Mouse (Mus musculus): Measurements from ENCODE around the gene Cox7a1. TPM values are rescaled to one million over a fixed set of nuclear protein-coding genes. Genes with fewer than 3 reads are reported as not detected.

Gene Cox7a1
- total RNA-seq, 1 experiment = 54.8 TPM

- Histone ChIP-seq H3K9me3 (ENCODE audit: control insufficient read depth, insufficient read depth, low read depth, low read length) (no peaks in the 10 kb centered on the region), H3K4me3 (ENCODE audit: insufficient read depth in 1 of 2, low read depth in 1 of 2, low read length in 2 of 2, poor library complexity in 1 of 2, severe bottlenecking in 1 of 2) (no peak overlapping the region), H3K36me3 (ENCODE audit: control insufficient read depth, insufficient read depth, low read length, poor library complexity, severe bottlenecking) (no peaks in the 10 kb centered on the region), H3K9ac (ENCODE audit: insufficient read depth, low read depth, low read length, poor library complexity, severe bottlenecking) (peak overlapping the region; percentile 58; the same call in 1 of the 2 replicates), H3K4me1 (ENCODE audit: control insufficient read depth in 2 of 2, insufficient read depth in 2 of 2, low read length in 2 of 2, poor library complexity in 1 of 2) (peaks cover 0 to 8% of the 10 kb centered on the region in 2 experiments; a peak in 1 of 4 replicates), H3K27ac (ENCODE audit: insufficient read depth, low read depth, low read length, poor library complexity, severe bottlenecking) (peak overlapping the region; percentile 26; the same call in 1 of the 2 replicates)
- DNase-seq (ENCODE audit: low read depth, low spot score) = peak; percentile 81
- in situ Hi-C loops (cut with MboI; ENCODE audit: low sequenced_read_pairs in 2 of 2, unreplicated experiment in 2 of 2) = loop anchor here in 1 of 2 experiments (10.0 kb wide), 1 partner anchor 62 kb away; no protein-coding TSS in a partner anchor
- no peak for TF ChIP-seq ZNF384 (IDR thresholded peaks at IDR 0.05; ENCODE audit: low read depth, low read length)
- no peak for TF ChIP-seq CHD2 (IDR thresholded peaks at IDR 0.05; ENCODE audit: low read depth, low read length)
- TF ChIP-seq ZC3H11A (IDR thresholded peaks at IDR 0.05; ENCODE audit: borderline replicate concordance, low read depth, low read length) = no peak
- peak; percentile 88 for TF ChIP-seq HCFC1 (IDR thresholded peaks at IDR 0.05; ENCODE audit: borderline replicate concordance, insufficient read depth, low read length)
Measured at GRCm38 (mm10) chr7:30216723-30217151, 32.8 kb downstream of the Cox7a1 start.

DNA sequence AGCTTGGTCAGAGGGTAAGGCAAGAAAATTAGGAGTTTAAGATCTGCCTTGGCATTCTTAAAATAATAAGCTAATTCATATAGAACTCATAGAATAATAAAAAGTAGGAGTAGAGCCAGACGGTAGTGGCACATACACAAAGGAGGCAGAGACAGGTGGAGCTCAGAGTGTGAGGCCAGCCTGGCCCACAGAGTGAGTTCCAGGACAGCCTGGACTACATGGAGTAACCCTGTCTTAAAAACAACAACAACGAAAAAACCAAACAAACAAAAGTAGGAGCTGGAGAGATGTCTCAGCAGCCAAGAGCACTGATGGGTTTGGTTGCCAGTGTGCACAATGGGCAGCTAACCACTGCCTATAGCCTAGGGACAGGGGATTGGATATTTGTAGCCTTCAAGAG, 33.3 kb downstream of the Cox7a1 start:
- H3K27ac ChIP-seq (ENCODE audit: insufficient read depth, low read depth, low read length, poor library complexity, severe bottlenecking) = no peak overlapping the region
- in situ Hi-C loops (cut with MboI; ENCODE audit: low sequenced_read_pairs in 2 of 2, unreplicated experiment in 2 of 2) = loop anchor here in 1 of 2 experiments (10.0 kb wide), 1 partner anchor 62 kb away; no protein-coding TSS in a partner anchor
- peaks cover 0 to 8% of the 10 kb centered on the region in 2 experiments; a peak in 1 of 4 replicates for H3K4me1 ChIP-seq (ENCODE audit: control insufficient read depth in 2 of 2, insufficient read depth in 2 of 2, low read length in 2 of 2, poor library complexity in 1 of 2)
- no peak for DNase-seq (ENCODE audit: low read depth, low spot score)
- H3K36me3 ChIP-seq (ENCODE audit: control insufficient read depth, insufficient read depth, low read length, poor library complexity, severe bottlenecking) = no peaks in the 10 kb centered on the region
- no peak overlapping the region for H3K4me3 ChIP-seq (ENCODE audit: insufficient read depth in 1 of 2, low read depth in 1 of 2, low read length in 2 of 2, poor library complexity in 1 of 2, severe bottlenecking in 1 of 2)
- no peak overlapping the region for H3K9ac ChIP-seq (ENCODE audit: insufficient read depth, low read depth, low read length, poor library complexity, severe bottlenecking)
- H3K9me3 ChIP-seq (ENCODE audit: control insufficient read depth, insufficient read depth, low read depth, low read length) = no peaks in the 10 kb centered on the region
- TF ChIP-seq ZC3H11A (IDR thresholded peaks at IDR 0.05; ENCODE audit: borderline replicate concordance, low read depth, low read length) = no peak
- TF ChIP-seq CHD2 (IDR thresholded peaks at IDR 0.05; ENCODE audit: low read depth, low read length) = no peak
- no peak for TF ChIP-seq HCFC1 (IDR thresholded peaks at IDR 0.05; ENCODE audit: borderline replicate concordance, insufficient read depth, low read length)
- no peak for TF ChIP-seq ZNF384 (IDR thresholded peaks at IDR 0.05; ENCODE audit: low read depth, low read length)
- no peak for TF ChIP-seq MAFK (IDR thresholded peaks at IDR 0.05; ENCODE audit: insufficient read depth, low read depth, low read length)

- Histone ChIP-seq H3K9me3 (ENCODE audit: control insufficient read depth, insufficient read depth, low read depth, low read length) (no peaks in the 10 kb centered on the region), H3K9ac (ENCODE audit: insufficient read depth, low read depth, low read length, poor library complexity, severe bottlenecking) (peak overlapping the region; percentile 69), H3K27ac (ENCODE audit: insufficient read depth, low read depth, low read length, poor library complexity, severe bottlenecking) (no peak overlapping the region), H3K4me3 (ENCODE audit: insufficient read depth in 1 of 2, low read depth in 1 of 2, low read length in 2 of 2, poor library complexity in 1 of 2, severe bottlenecking in 1 of 2) (peak overlapping the region; percentile 61 to 65), H3K36me3 (ENCODE audit: control insufficient read depth, insufficient read depth, low read length, poor library complexity, severe bottlenecking) (peaks cover 7% of the 10 kb centered on the region), H3K4me1 (ENCODE audit: control insufficient read depth in 2 of 2, insufficient read depth in 2 of 2, low read length in 2 of 2, poor library complexity in 1 of 2) (peaks cover 0 to 10% of the 10 kb centered on the region in 2 experiments; a peak in 1 of 4 replicates)
- TF ChIP-seq CHD2 (IDR thresholded peaks at IDR 0.05; ENCODE audit: low read depth, low read length) (no peak), HCFC1 (IDR thresholded peaks at IDR 0.05; ENCODE audit: borderline replicate concordance, insufficient read depth, low read length) (no peak), ZC3H11A (IDR thresholded peaks at IDR 0.05; ENCODE audit: borderline replicate concordance, low read depth, low read length) (no peak), ZNF384 (IDR thresholded peaks at IDR 0.05; ENCODE audit: low read depth, low read length) (no peak), MAFK (IDR thresholded peaks at IDR 0.05; ENCODE audit: insufficient read depth, low read depth, low read length) (no peak)
- no peak for DNase-seq (ENCODE audit: low read depth, low spot score)
- in situ Hi-C loops (cut with MboI; ENCODE audit: low sequenced_read_pairs in 2 of 2, unreplicated experiment in 2 of 2) = loop anchor here in 1 of 2 experiments (10.0 kb wide), 1 partner anchor 65 kb away; no protein-coding TSS in a partner anchor
Measured at GRCm38 (mm10) chr7:30219293-30220007, 35.5 kb downstream of the Cox7a1 start.

GRCm38 (mm10) chr7:30220008-30220356, 36.0 kb downstream of the Cox7a1 start:
- TF ChIP-seq CHD2 (IDR thresholded peaks at IDR 0.05; ENCODE audit: low read depth, low read length) (no peak), ZNF384 (IDR thresholded peaks at IDR 0.05; ENCODE audit: low read depth, low read length) (no peak), MAFK (IDR thresholded peaks at IDR 0.05; ENCODE audit: insufficient read depth, low read depth, low read length) (no peak), HCFC1 (IDR thresholded peaks at IDR 0.05; ENCODE audit: borderline replicate concordance, insufficient read depth, low read length) (no peak), ZC3H11A (IDR thresholded peaks at IDR 0.05; ENCODE audit: borderline replicate concordance, low read depth, low read length) (no peak)
- Histone ChIP-seq H3K4me1 (ENCODE audit: control insufficient read depth in 2 of 2, insufficient read depth in 2 of 2, low read length in 2 of 2, poor library complexity in 1 of 2) (peaks cover 0 to 10% of the 10 kb centered on the region in 2 experiments; a peak in 1 of 4 replicates), H3K27ac (ENCODE audit: insufficient read depth, low read depth, low read length, poor library complexity, severe bottlenecking) (no peak overlapping the region), H3K4me3 (ENCODE audit: insufficient read depth in 1 of 2, low read depth in 1 of 2, low read length in 2 of 2, poor library complexity in 1 of 2, severe bottlenecking in 1 of 2) (peak overlapping the region; percentile 61 to 65), H3K9ac (ENCODE audit: insufficient read depth, low read depth, low read length, poor library complexity, severe bottlenecking) (peak overlapping the region; percentile 69; the same call in 1 of the 2 replicates), H3K36me3 (ENCODE audit: control insufficient read depth, insufficient read depth, low read length, poor library complexity, severe bottlenecking) (peaks cover 7% of the 10 kb centered on the region), H3K9me3 (ENCODE audit: control insufficient read depth, insufficient read depth, low read depth, low read length) (no peaks in the 10 kb centered on the region)
- no peak for DNase-seq (ENCODE audit: low read depth, low spot score)
- in situ Hi-C loops (cut with MboI; ENCODE audit: low sequenced_read_pairs in 2 of 2, unreplicated experiment in 2 of 2) = no loop called here
